Mouse (Mus musculus) CH12.LX (cell line): ENCODE results near the gene Galnt17.

Experiments
- BHLHE40 ChIP-seq: IDR thresholded peaks from 2 replicates; pipeline ENCODE4 v1.6.1; 2011; ENCODE audit warnings: mild to moderate bottlenecking, low read depth, low read length, improper control_type of control experiment
- CTCF ChIP-seq, 2 experiments: IDR thresholded peaks in 1 of 2; conservative IDR thresholded peaks in 1 of 2; 2 replicates each; pipeline ENCODE4 v1.5.1; 2011 to 2012; ENCODE audit warnings: low read depth in 2 of 2, low read length in 2 of 2, improper control_type of control experiment in 1 of 2, inconsistent platforms in 1 of 2, mild to moderate bottlenecking in 1 of 2, moderate library complexity in 1 of 2
- E2F4 ChIP-seq: IDR thresholded peaks from 2 replicates; pipeline ENCODE4 v1.6.1; 2011; ENCODE audit warnings: low read depth, low read length, improper control_type of control experiment; ENCODE audit not compliant: insufficient replicate concordance
- EP300 ChIP-seq: IDR thresholded peaks from 2 replicates; pipeline ENCODE4 v1.6.1; 2011; ENCODE audit warnings: low read length, improper control_type of control experiment
- HCFC1 ChIP-seq: IDR thresholded peaks from 2 replicates; pipeline ENCODE4 v1.6.1; 2012; ENCODE audit warnings: low read depth, mild to moderate bottlenecking, inconsistent platforms, low read length, improper control_type of control experiment
- KAT2A ChIP-seq: IDR thresholded peaks from 2 replicates; pipeline ENCODE4 v1.6.1; 2012; ENCODE audit warnings: low read length, improper control_type of control experiment, inconsistent platforms; ENCODE audit not compliant: insufficient replicate concordance
- MAX ChIP-seq: IDR thresholded peaks from 2 replicates; pipeline ENCODE4 v1.6.1; 2011; ENCODE audit warnings: low read length, improper control_type of control experiment
- MYC ChIP-seq: IDR thresholded peaks from 2 replicates; pipeline ENCODE4 v1.6.1; 2011; ENCODE audit warnings: low read depth, mild to moderate bottlenecking, improper control_type of control experiment, low read length
- NRF1 ChIP-seq: IDR thresholded peaks from 2 replicates; pipeline ENCODE4 v1.6.1; 2014; ENCODE audit warnings: low read depth, mild to moderate bottlenecking, inconsistent platforms, low read length, improper control_type of control experiment, moderate library complexity
- POLR2A ChIP-seq: IDR thresholded peaks from 2 replicates; pipeline ENCODE4 v1.6.1; 2011; ENCODE audit warnings: low read depth, mild to moderate bottlenecking, improper control_type of control experiment, low read length
- RAD21 ChIP-seq: IDR thresholded peaks from 2 replicates; pipeline ENCODE4 v1.6.1; 2011; ENCODE audit warnings: low read depth, mild to moderate bottlenecking, low read length, improper control_type of control experiment, moderate library complexity
- ZNF384 ChIP-seq: IDR thresholded peaks from 2 replicates; pipeline ENCODE4 v1.6.1; 2012; ENCODE audit warnings: low read depth, low read length, improper control_type of control experiment, inconsistent platforms

DNA sequence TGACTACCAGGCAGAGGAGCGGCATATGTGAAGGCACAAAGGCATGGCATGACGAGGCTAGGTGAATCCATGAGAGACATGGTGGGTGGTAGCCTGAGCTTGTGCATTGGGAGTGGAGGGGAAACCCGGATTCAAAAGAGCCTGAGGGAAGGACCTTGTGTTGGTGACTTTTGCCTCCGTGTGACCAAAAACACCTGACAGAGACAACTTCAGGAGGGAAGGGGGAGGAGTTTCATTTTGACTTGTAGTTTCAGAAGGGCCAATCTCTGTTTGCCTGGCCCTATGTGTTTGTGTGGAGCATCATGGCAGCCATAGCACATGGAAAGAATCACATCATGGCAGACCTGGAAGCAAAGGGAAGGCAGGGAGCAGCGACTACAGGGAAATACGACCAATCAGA lies 459.7 kb downstream of the Galnt17 start:
- TF ChIP-seq ZNF384 (no peak), POLR2A (no peak), EP300 (0 out of 2 replicates have a peak, but pooled peaks have one; percentile 54), CTCF (conservative IDR thresholded peaks at IDR 0.05 in 1 of 2, IDR thresholded peaks at IDR 0.05 in 1 of 2; ENCODE audit: low read depth in 2 of 2, low read length in 2 of 2) (no peak), MAX (no peak), MYC (peak; percentile 72; the same call in 1 of the 2 replicates), KAT2A (no peak), NRF1 (no peak), BHLHE40 (peak; percentile 67), HCFC1 (no peak), E2F4 (no peak), RAD21 (no peak)
